16 mouse cellular contexts compared by ENCODE assay signal in genomic region chr15:26837200-26837599, GRCm38 (mm10). TPM values are rescaled to one million over a fixed set of nuclear protein-coding genes. Genes with fewer than 3 reads are reported as not detected.
A peak's percentile ranks its signal among the peaks of the same experiment; 100 is the strongest.
DNase-seq lines count a peak whose midpoint lies in the region; TF ChIP-seq lines count a peak whose summit lies in the region.
"Had no signal": no experiment of that assay in that cellular context is flagged by ENCODE, and none has a peak within 500 bp of the region (broad histone marks: within the 10 kb centered on the region; RNA-seq: fewer than 3 reads in every experiment).

No protein-coding gene starts in this region.

- TF ChIP-seq POLR2A in brain, embryonic 14.5 days (IDR thresholded peaks at IDR 0.05; ENCODE audit: borderline replicate concordance, extremely low read depth, insufficient read depth, insufficient read length, poor library complexity, severe bottlenecking) = no peak

- peak; percentile 36 for DNase-seq in adrenal gland, postnatal 10 days
- no peak for DNase-seq in adrenal gland, postnatal 36 days
- DNase-seq in cerebellum, postnatal 10 days = peak; percentile 16 to 28
- no peak for DNase-seq in cerebellum, postnatal 4 days (ENCODE audit: low spot score in 2 of 2)
- peak; percentile 12 for DNase-seq in left cerebral cortex, postnatal 4 days
- DNase-seq in left cerebral cortex, postnatal 36 days (ENCODE audit: low spot score in 2 of 2) = no peak
- peak; percentile 32 for DNase-seq in brain, embryonic 14.5 days (ENCODE audit: low read depth)
- DNase-seq in embryo, embryonic 10 days (ENCODE audit: low spot score) = no peak
- DNase-seq: kidney, adult 2 months; kidney, postnatal 36 days; layer of hippocampus, postnatal 36 days; lung, embryonic 14.5 days; lung, postnatal 14 days; right cerebral cortex, postnatal 25 days had no signal

- intact Hi-C loops in left cerebral cortex, postnatal 4 days (cut with DNase I) = no loop called here
- intact Hi-C loops in left cerebral cortex, postnatal 36 days (cut with DNase I) = no loop called here

- TF ChIP-seq CTCF in brain, embryonic 14.5 days (IDR thresholded peaks at IDR 0.05; ENCODE audit: borderline replicate concordance, extremely low read depth, insufficient read depth, insufficient read length) = no peak

RNA-seq across cellular contexts. Expression of gene Fbxl7, which starts 58.2 kb away (rescaled TPM):
- total RNA-seq in adrenal gland, postnatal 10 days (2021) = 10 to 100 TPM in 1 of 2 experiments, 1 to 10 TPM in 1; 9.2 to 14.1 TPM
- 10 to 100 TPM; 13.4 to 13.5 TPM for total RNA-seq in adrenal gland, postnatal 36 days (2021)
- total RNA-seq in left cerebral cortex, postnatal 4 days (2021) = 1 to 10 TPM; 6.6 to 6.7 TPM
- total RNA-seq in left cerebral cortex, postnatal 36 days (2021) = 1 to 10 TPM; 1.8 to 2.5 TPM
- polyA plus RNA-seq in brain, embryonic 14.5 days (2012; rRNA removed) = 10.0 and 15.6 TPM in 2 replicates
- total RNA-seq: CH12.LX had no signal
- polyA plus RNA-seq: G1E had no signal

Comparison
In these comparisons a context has a peak if more than half of its experiments do, and no peak if none do; other contexts are left out.
1. DNase-seq: peak in adrenal gland, postnatal 10 days (single experiment), cerebellum, postnatal 10 days (2 of 2), left cerebral cortex, postnatal 4 days (single experiment) and brain, embryonic 14.5 days (single experiment); none in adrenal gland, postnatal 36 days (0 of 2), cerebellum, postnatal 4 days (0 of 2), left cerebral cortex, postnatal 36 days (0 of 2) and embryo, embryonic 10 days (single experiment).